Mouse (Mus musculus): Measurements from ENCODE around the gene Hnrnpll. TPM values are rescaled to one million over a fixed set of nuclear protein-coding genes. Genes with fewer than 3 reads are reported as not detected.

The Hnrnpll gene
- total RNA-seq, 1 experiment from 2014 or later = 73.1 TPM

Other genes starting within 250 kb of the Hnrnpll start
- gene Atl2, start 166.2 kb downstream of the Hnrnpll start, total RNA-seq (2017) = 32.9 and 36.3 TPM in 2 replicates
- gene Galm, start 65.1 kb upstream of the Hnrnpll start, total RNA-seq (2017) = 10.8 and 15.5 TPM in 2 replicates
- 294 and 322 TPM in 2 replicates for gene Srsf7, start 145.0 kb upstream of the Hnrnpll start, total RNA-seq (2017)
- gene Ttc39d, start 145.1 kb upstream of the Hnrnpll start, total RNA-seq (2017) = not detected in 2 replicates
- 6.6 and 8.3 TPM in 2 replicates for gene Gemin6, start 162.1 kb upstream of the Hnrnpll start, total RNA-seq (2017)
- gene Morn2, start 227.9 kb upstream of the Hnrnpll start, total RNA-seq (2017) = 1.7 and 1.8 TPM in 2 replicates
- 71.6 and 74.3 TPM in 2 replicates for gene Dhx57, start 228.1 kb upstream of the Hnrnpll start, total RNA-seq (2017)
- gene Arhgef33, start 245.1 kb upstream of the Hnrnpll start, total RNA-seq (2017) = not detected in 2 replicates

All from neutrophil, adult 5-6 weeks (primary cell).